Mouse (Mus musculus) cerebellum, postnatal 25 days (tissue): Measurements from ENCODE around the gene Aip.
A peak's percentile ranks its signal among the peaks of the same experiment; 100 is the strongest.
"Not testable (repeated sequence)": the region's sequence is repeated elsewhere in the genome, so short reads cannot be mapped to it uniquely, and the experiment has no call there.

Source experiments
- DNase-seq, 2 experiments: peaks; one replicate each; pipeline ENCODE4 v3.0.0; 2021; ENCODE audit warnings: mixed read lengths in 2 of 2

The Aip gene

GRCm38 (mm10) chr19:4087090-4087489, 38.6 kb downstream of the Aip start:
- peak in 1 of 2 experiments; percentile 28 for DNase-seq

- no peak for DNase-seq
Observed at GRCm38 (mm10) chr19:4086156-4086555, 39.5 kb downstream of the Aip start.

GRCm38 (mm10) chr19:4084984-4085383, 40.7 kb downstream of the Aip start:
- DNase-seq = peak in 1 of 2 experiments; percentile 41

GRCm38 (mm10) chr19:4083826-4084225, 41.8 kb downstream of the Aip start:
- peak; percentile 29 to 36 for DNase-seq

GRCm38 (mm10) chr19:4083316-4083715, 42.3 kb downstream of the Aip start:
- peak in 1 of 2 experiments; percentile 46 for DNase-seq

- DNase-seq = peak; percentile 58 to 65
Observed at GRCm38 (mm10) chr19:4082219-4082965, 43.3 kb downstream of the Aip start.

GRCm38 (mm10) chr19:4081394-4081793, 44.3 kb downstream of the Aip start, which contains the start of gene Cabp2:
TSS of gene Cabp2 (plus strand) at chr19:4081578.
- DNase-seq = peak in 1 of 2 experiments; percentile 24

- peak; percentile 87 to 91 for DNase-seq
Observed at GRCm38 (mm10) chr19:4080511-4081009, 45.1 kb downstream of the Aip start.

- peak; percentile 29 to 36 for DNase-seq
Observed at GRCm38 (mm10) chr19:4079594-4079993, 46.1 kb downstream of the Aip start.

GRCm38 (mm10) chr19:4075531-4075930, 50.1 kb downstream of the Aip start:
- no peak for DNase-seq

GRCm38 (mm10) chr19:4072706-4073424, 52.8 kb downstream of the Aip start:
- no peak for DNase-seq

- DNase-seq = peak in 1 of 2 experiments; percentile 62
Observed at GRCm38 (mm10) chr19:4071406-4071805, 54.3 kb downstream of the Aip start.

- no peak for DNase-seq
Observed at GRCm38 (mm10) chr19:4070756-4071155, 54.9 kb downstream of the Aip start.

- no peak for DNase-seq
Observed at GRCm38 (mm10) chr19:4070311-4070710, 55.3 kb downstream of the Aip start.

- DNase-seq = no peak
Observed at GRCm38 (mm10) chr19:4068717-4069410, 56.8 kb downstream of the Aip start.

GRCm38 (mm10) chr19:4068242-4068641, 57.4 kb downstream of the Aip start:
- DNase-seq = not testable (repeated sequence)

GRCm38 (mm10) chr19:4066877-4067276, 58.8 kb downstream of the Aip start:
- no peak for DNase-seq

- DNase-seq = no peak
Observed at GRCm38 (mm10) chr19:4066280-4066679, 59.4 kb downstream of the Aip start.

GRCm38 (mm10) chr19:4064501-4064900, 61.2 kb downstream of the Aip start:
- not testable (repeated sequence) for DNase-seq
